Mouse (Mus musculus): ENCODE data around the gene Bsx. TPM values are rescaled to one million over a fixed set of nuclear protein-coding genes. Genes with fewer than 3 reads are reported as not detected.

Bsx gene
- polyA plus RNA-seq, 1 experiment, result not detected

DNA sequence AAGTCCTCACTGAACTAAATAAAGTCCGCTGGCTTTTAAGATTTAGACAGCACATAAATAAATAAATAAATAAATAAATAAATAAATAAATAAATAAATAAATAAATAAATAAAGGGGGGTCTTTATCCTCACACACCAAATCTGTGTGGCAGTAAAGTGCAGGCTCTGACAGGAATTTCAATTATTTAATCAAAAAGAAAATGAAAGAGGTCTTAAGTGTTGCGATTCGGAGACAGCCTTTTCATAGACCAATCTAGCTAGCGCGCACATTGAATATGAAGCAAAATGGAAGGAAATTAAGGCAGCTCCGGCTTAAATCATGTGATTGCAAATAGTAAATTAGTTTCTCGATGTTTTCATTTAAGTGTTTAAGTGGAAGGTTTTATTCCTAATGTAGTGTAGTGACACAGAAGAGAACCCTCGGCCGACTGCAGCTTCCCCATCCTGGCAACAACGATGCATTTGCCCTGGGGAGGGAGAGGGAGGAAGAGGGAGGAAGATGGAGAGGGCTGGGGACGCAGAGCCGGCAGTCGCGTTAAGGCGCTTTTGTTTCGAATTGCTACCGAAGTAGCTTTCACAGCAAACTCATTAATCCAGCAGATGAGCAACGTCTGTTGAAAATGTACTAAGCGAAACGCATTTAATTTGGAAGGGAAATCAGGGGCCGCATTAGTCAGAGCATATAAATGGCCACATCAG, 15.3 kb upstream of the Bsx start:
- 12% methylated on average over 21 of the region's 21 CpGs for WGBS
- Histone ChIP-seq H3K36me3 (ENCODE audit: control insufficient read depth, insufficient read depth, low read length) (no peaks in the 10 kb centered on the region), H3K27ac (ENCODE audit: insufficient read depth, low read length) (no peak overlapping the region), H3K27me3 (ENCODE audit: control insufficient read depth, insufficient read depth, low read length) (no peaks in the 10 kb centered on the region; the same call in 1 of the 2 replicates), H3K4me3 (ENCODE audit: extremely low read depth, insufficient read depth, insufficient read length) (peak overlapping the region; percentile 23; the same call in 1 of the 2 replicates), H3K4me1 (ENCODE audit: control insufficient read depth, insufficient read depth, insufficient read length) (no peaks in the 10 kb centered on the region)
- DNase-seq (ENCODE audit: low read depth in 1 of 2, low spot score in 2 of 2), result no peak
- no peak for TF ChIP-seq CTCF (IDR thresholded peaks at IDR 0.05; ENCODE audit: extremely low read depth, insufficient read depth, insufficient read length, insufficient replicate concordance)
- no peak for TF ChIP-seq POLR2A (IDR thresholded peaks at IDR 0.05; ENCODE audit: low read depth, low read length)

DNA sequence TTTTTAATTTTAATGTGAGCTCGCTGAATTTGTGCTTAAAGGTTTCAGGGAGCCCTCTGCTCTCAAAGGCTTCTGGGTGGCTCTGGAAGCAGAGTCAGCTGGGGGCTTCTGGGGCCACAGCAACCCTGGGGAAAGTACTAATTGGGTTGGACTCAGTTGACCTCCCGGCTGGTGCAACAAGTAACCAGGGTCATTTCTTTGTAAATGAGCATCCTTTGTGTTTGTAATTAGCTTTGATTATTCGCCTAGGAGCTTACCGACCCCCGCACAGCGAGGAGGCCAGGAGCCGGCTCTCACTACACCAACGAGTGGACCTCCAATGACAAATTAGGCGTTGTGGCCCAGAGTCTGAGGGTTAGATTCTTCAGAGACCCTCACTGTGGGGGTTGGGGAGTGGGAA, 14.7 kb upstream of the Bsx start:
- Histone ChIP-seq H3K27me3 (ENCODE audit: control insufficient read depth, insufficient read depth, low read length) (no peaks in the 10 kb centered on the region; the same call in 1 of the 2 replicates), H3K36me3 (ENCODE audit: control insufficient read depth, insufficient read depth, low read length) (no peaks in the 10 kb centered on the region), H3K4me1 (ENCODE audit: control insufficient read depth, insufficient read depth, insufficient read length) (no peaks in the 10 kb centered on the region), H3K4me3 (ENCODE audit: extremely low read depth, insufficient read depth, insufficient read length) (no peak overlapping the region), H3K27ac (ENCODE audit: insufficient read depth, low read length) (no peak overlapping the region)
- no peak for TF ChIP-seq CTCF (IDR thresholded peaks at IDR 0.05; ENCODE audit: extremely low read depth, insufficient read depth, insufficient read length, insufficient replicate concordance)
- TF ChIP-seq POLR2A (IDR thresholded peaks at IDR 0.05; ENCODE audit: low read depth, low read length), result no peak
- 44% methylated on average over 9 of the region's 9 CpGs for WGBS
- no peak for DNase-seq (ENCODE audit: low read depth in 1 of 2, low spot score in 2 of 2)

DNA sequence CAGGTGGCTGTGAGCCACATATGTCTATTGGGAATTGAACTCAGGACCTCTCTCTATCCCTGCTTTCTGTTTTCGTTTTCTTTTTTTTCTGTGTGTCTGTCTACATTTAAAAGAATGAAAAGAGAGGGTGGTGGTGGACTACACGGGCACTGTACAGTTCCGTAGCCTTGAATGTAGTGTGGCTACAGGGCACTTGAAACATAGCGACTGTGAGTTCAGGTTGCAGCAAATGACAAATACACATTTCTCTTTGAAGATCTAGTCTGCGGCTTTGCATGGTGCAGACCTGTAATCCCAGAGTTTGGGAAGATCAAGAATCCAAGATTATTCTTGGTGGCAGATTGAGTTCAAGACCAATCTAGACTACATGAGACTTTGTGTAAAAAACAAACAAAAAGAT, 3.6 kb upstream of the Bsx start:
- TF ChIP-seq POLR2A (IDR thresholded peaks at IDR 0.05; ENCODE audit: low read depth, low read length) (no peak), CTCF (IDR thresholded peaks at IDR 0.05; ENCODE audit: extremely low read depth, insufficient read depth, insufficient read length, insufficient replicate concordance) (no peak)
- no peak for DNase-seq (ENCODE audit: low read depth in 1 of 2, low spot score in 2 of 2)
- H3K4me1 ChIP-seq (ENCODE audit: control insufficient read depth, insufficient read depth, insufficient read length), result no peaks in the 10 kb centered on the region
- H3K27ac ChIP-seq (ENCODE audit: insufficient read depth, low read length), result no peak overlapping the region
- H3K4me3 ChIP-seq (ENCODE audit: extremely low read depth, insufficient read depth, insufficient read length), result no peak overlapping the region
- no peaks in the 10 kb centered on the region for H3K36me3 ChIP-seq (ENCODE audit: control insufficient read depth, insufficient read depth, low read length)
- peaks cover 15% of the 10 kb centered on the region for H3K27me3 ChIP-seq (ENCODE audit: control insufficient read depth, insufficient read depth, low read length)
- 84% methylated on average over 5 of the region's 5 CpGs for WGBS

DNA sequence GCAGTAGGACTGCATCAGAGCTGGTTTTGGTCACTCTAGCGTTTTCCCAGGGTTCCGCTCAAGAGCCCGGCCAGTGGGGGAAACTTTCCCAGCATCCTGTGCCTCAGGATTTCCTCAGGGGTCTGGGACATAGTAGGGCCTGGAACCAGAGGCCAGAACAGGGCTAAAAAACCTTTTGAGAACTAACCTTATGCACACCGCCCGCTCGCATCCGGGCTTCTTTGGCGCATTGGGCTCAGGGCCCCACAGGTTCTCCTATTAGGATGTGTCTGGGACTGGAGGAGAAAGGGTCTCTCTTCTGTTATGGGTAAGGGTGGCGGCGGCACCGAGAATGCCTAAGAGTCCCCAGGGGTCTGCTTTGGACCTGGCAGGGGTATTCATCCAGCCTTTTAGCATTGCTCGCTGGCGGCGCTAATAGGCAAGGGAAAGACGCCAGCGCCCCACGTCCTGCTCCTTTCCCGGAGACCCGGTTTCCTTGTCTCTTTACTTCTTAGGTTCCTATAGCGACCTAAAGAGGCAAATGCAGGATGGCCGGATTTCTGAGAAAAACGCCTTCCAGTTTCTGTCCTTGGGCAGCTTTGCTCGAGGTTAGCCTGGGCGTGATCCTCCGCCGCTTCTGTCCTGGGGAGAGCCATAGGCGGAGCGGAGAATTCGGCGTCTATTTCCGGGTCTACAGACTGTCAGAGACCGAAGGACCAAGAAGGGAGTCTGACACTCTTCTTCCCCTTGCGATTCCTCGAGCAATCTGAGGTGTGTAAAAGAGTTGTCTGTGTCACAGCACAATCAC, 2.4 kb upstream of the Bsx start:
- 8% methylated on average over 34 of the region's 34 CpGs for WGBS
- H3K4me3 ChIP-seq (ENCODE audit: extremely low read depth, insufficient read depth, insufficient read length), result no peak overlapping the region
- TF ChIP-seq CTCF (IDR thresholded peaks at IDR 0.05; ENCODE audit: extremely low read depth, insufficient read depth, insufficient read length, insufficient replicate concordance), result no peak
- no peak for TF ChIP-seq POLR2A (IDR thresholded peaks at IDR 0.05; ENCODE audit: low read depth, low read length)
- H3K27ac ChIP-seq (ENCODE audit: insufficient read depth, low read length), result no peak overlapping the region
- no peaks in the 10 kb centered on the region for H3K36me3 ChIP-seq (ENCODE audit: control insufficient read depth, insufficient read depth, low read length)
- peaks cover 19% of the 10 kb centered on the region for H3K27me3 ChIP-seq (ENCODE audit: control insufficient read depth, insufficient read depth, low read length)
- no peaks in the 10 kb centered on the region for H3K4me1 ChIP-seq (ENCODE audit: control insufficient read depth, insufficient read depth, insufficient read length)
- no peak for DNase-seq (ENCODE audit: low read depth in 1 of 2, low spot score in 2 of 2)

DNA sequence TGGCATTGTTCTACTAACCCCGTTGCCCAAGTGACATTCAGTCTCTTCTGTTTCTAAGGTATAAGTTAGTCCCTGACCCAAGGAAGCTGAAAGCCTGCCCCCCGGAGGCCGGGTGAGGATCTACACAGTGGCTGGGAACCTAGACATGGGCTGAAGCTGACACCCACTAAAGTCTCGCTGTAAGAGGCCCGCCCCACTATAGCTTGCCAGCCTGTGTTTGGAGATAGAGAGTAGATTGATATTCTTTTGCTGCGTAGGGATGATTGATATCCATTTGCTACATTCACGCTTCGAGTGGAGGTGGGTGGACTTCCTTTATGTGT, 1.8 kb upstream of the Bsx start:
- Histone ChIP-seq H3K36me3 (ENCODE audit: control insufficient read depth, insufficient read depth, low read length) (no peaks in the 10 kb centered on the region), H3K27me3 (ENCODE audit: control insufficient read depth, insufficient read depth, low read length) (peaks cover 19% of the 10 kb centered on the region), H3K27ac (ENCODE audit: insufficient read depth, low read length) (no peak overlapping the region), H3K4me1 (ENCODE audit: control insufficient read depth, insufficient read depth, insufficient read length) (no peaks in the 10 kb centered on the region), H3K4me3 (ENCODE audit: extremely low read depth, insufficient read depth, insufficient read length) (no peak overlapping the region)
- no peak for TF ChIP-seq CTCF (IDR thresholded peaks at IDR 0.05; ENCODE audit: extremely low read depth, insufficient read depth, insufficient read length, insufficient replicate concordance)
- TF ChIP-seq POLR2A (IDR thresholded peaks at IDR 0.05; ENCODE audit: low read depth, low read length), result no peak
- no peak for DNase-seq (ENCODE audit: low read depth in 1 of 2, low spot score in 2 of 2)
- WGBS, result 5% methylated on average over 8 of the region's 8 CpGs

DNA sequence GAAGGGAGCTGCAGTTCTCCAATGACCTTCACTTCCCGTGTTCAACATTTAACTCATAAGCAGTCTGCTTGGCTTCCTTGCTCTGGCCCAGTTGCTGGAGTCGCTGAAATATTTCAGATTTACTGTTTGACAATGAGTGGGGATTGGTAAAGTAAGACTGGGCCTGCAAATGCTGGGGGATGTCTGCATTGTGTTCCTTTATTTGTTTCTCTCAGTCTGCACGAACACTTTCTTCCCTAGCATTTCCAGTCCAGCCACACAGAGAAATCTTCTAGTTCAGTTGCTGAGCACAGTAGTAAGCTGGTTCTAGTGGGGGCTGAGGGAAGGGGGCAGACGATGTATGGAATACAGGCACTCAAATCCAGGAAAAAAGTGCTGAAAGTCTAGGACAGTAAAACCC, 1.0 kb downstream of the Bsx start:
- peaks cover 27% of the 10 kb centered on the region for H3K27me3 ChIP-seq (ENCODE audit: control insufficient read depth, insufficient read depth, low read length)
- TF ChIP-seq CTCF (IDR thresholded peaks at IDR 0.05; ENCODE audit: extremely low read depth, insufficient read depth, insufficient read length, insufficient replicate concordance) (no peak), POLR2A (IDR thresholded peaks at IDR 0.05; ENCODE audit: low read depth, low read length) (no peak)
- no peak for DNase-seq (ENCODE audit: low read depth in 1 of 2, low spot score in 2 of 2)
- no peak overlapping the region for H3K4me3 ChIP-seq (ENCODE audit: extremely low read depth, insufficient read depth, insufficient read length)
- no peak overlapping the region for H3K27ac ChIP-seq (ENCODE audit: insufficient read depth, low read length)
- WGBS, result 9% methylated on average over 4 of the region's 4 CpGs
- H3K36me3 ChIP-seq (ENCODE audit: control insufficient read depth, insufficient read depth, low read length), result no peaks in the 10 kb centered on the region
- H3K4me1 ChIP-seq (ENCODE audit: control insufficient read depth, insufficient read depth, insufficient read length), result peaks cover 3% of the 10 kb centered on the region; the same call in 1 of the 2 replicates

DNA sequence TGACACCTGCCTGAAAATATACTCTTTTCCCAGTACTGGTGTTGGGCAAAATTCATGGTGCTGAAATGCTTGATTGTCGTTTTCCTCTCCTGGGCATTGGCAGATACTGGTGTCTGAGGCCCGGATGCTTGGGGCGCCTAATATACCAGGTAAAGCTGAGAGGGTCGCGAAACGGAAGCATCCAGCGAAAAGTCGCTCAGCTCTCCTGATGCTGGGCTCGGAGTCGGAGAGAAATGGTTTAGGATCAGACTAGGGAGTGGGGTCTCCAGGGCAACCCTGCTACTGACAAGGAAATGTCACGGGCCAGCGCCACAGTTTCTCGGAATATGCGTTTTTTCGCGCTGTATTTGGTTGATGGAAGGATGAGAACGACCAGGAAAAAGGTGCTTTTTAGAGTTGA, 1.5 kb downstream of the Bsx start:
- Histone ChIP-seq H3K27me3 (ENCODE audit: control insufficient read depth, insufficient read depth, low read length) (peaks cover 27% of the 10 kb centered on the region), H3K4me3 (ENCODE audit: extremely low read depth, insufficient read depth, insufficient read length) (no peak overlapping the region), H3K36me3 (ENCODE audit: control insufficient read depth, insufficient read depth, low read length) (no peaks in the 10 kb centered on the region), H3K4me1 (ENCODE audit: control insufficient read depth, insufficient read depth, insufficient read length) (peaks cover 3% of the 10 kb centered on the region; the same call in 1 of the 2 replicates), H3K27ac (ENCODE audit: insufficient read depth, low read length) (no peak overlapping the region)
- DNase-seq (ENCODE audit: low read depth in 1 of 2, low spot score in 2 of 2), result no peak
- TF ChIP-seq POLR2A (IDR thresholded peaks at IDR 0.05; ENCODE audit: low read depth, low read length), result no peak
- no peak for TF ChIP-seq CTCF (IDR thresholded peaks at IDR 0.05; ENCODE audit: extremely low read depth, insufficient read depth, insufficient read length, insufficient replicate concordance)
- 7% methylated on average over 17 of the region's 17 CpGs for WGBS

Data from spleen, adult 2 months (tissue).